Mouse (Mus musculus) thymus, postnatal 10 days (tissue): ENCODE results near the gene Slc3a1.

ENCODE experiments used
- DNase-seq, 2 experiments: peaks; one replicate each; pipeline ENCODE4 v3.0.0; 2021; ENCODE audit warnings: low spot score in 2 of 2

The Slc3a1 gene

GRCm38 (mm10) chr17:85037855-85038254 is 9.7 kb downstream of the Slc3a1 start:
- no peak for DNase-seq

GRCm38 (mm10) chr17:85038311-85038710 is 10.1 kb downstream of the Slc3a1 start:
- DNase-seq: no peak

GRCm38 (mm10) chr17:85038761-85039160 is 10.6 kb downstream of the Slc3a1 start:
- no peak for DNase-seq

- DNase-seq: no peak
Measured at GRCm38 (mm10) chr17:85040913-85041312, 12.7 kb downstream of the Slc3a1 start.

GRCm38 (mm10) chr17:85042419-85042818 is 14.2 kb downstream of the Slc3a1 start:
- no peak for DNase-seq

- no peak for DNase-seq
Measured at GRCm38 (mm10) chr17:85043404-85043816, 15.2 kb downstream of the Slc3a1 start.

GRCm38 (mm10) chr17:85044466-85044865 is 16.3 kb downstream of the Slc3a1 start:
- no peak for DNase-seq

- DNase-seq: no peak
Measured at GRCm38 (mm10) chr17:85045160-85045559, 17.0 kb downstream of the Slc3a1 start.

- DNase-seq: no peak
Measured at GRCm38 (mm10) chr17:85048379-85048778, 20.2 kb downstream of the Slc3a1 start.

GRCm38 (mm10) chr17:85058276-85058675 is 30.1 kb downstream of the Slc3a1 start:
- DNase-seq: no peak

GRCm38 (mm10) chr17:85059136-85059535 is 31.0 kb downstream of the Slc3a1 start:
- DNase-seq: no peak

GRCm38 (mm10) chr17:85063560-85063959 is 35.4 kb downstream of the Slc3a1 start:
- DNase-seq: no peak

GRCm38 (mm10) chr17:85067331-85067730 is 39.2 kb downstream of the Slc3a1 start:
- no peak for DNase-seq

- no peak for DNase-seq
Measured at GRCm38 (mm10) chr17:85070658-85071057, 42.5 kb downstream of the Slc3a1 start.

- no peak for DNase-seq
Measured at GRCm38 (mm10) chr17:85071088-85071775, 43.1 kb downstream of the Slc3a1 start.

GRCm38 (mm10) chr17:85072383-85072782 is 44.2 kb downstream of the Slc3a1 start:
- no peak for DNase-seq

- no peak for DNase-seq
Measured at GRCm38 (mm10) chr17:85073214-85073613, 45.0 kb downstream of the Slc3a1 start.

GRCm38 (mm10) chr17:85074083-85074482 is 45.9 kb downstream of the Slc3a1 start:
- DNase-seq: no peak

- DNase-seq: no peak
Measured at GRCm38 (mm10) chr17:85079276-85079675, 51.1 kb downstream of the Slc3a1 start.

- DNase-seq: no peak
Measured at GRCm38 (mm10) chr17:85080781-85081180, 52.6 kb downstream of the Slc3a1 start.

- DNase-seq: no peak
Measured at GRCm38 (mm10) chr17:85085335-85085734, 57.2 kb downstream of the Slc3a1 start.

- no peak for DNase-seq
Measured at GRCm38 (mm10) chr17:85086501-85086900, 58.3 kb downstream of the Slc3a1 start.

GRCm38 (mm10) chr17:85087591-85087990 is 59.4 kb downstream of the Slc3a1 start:
- DNase-seq: no peak

GRCm38 (mm10) chr17:85088401-85088800 is 60.2 kb downstream of the Slc3a1 start:
- no peak for DNase-seq
